Mouse (Mus musculus): ENCODE data around the gene Cdkal1.

Cdkal1 gene

GRCm38 (mm10) chr13:29190548-29190947, 664.9 kb downstream of the Cdkal1 start:
- DNase-seq (ENCODE audit: low spot score in 2 of 2): no peak

GRCm38 (mm10) chr13:29186748-29187147, 668.7 kb downstream of the Cdkal1 start:
- no peak for DNase-seq (ENCODE audit: low spot score in 2 of 2)

GRCm38 (mm10) chr13:29185545-29185944, 669.9 kb downstream of the Cdkal1 start:
- DNase-seq (ENCODE audit: low spot score in 2 of 2): no peak

GRCm38 (mm10) chr13:29184545-29184944, 670.9 kb downstream of the Cdkal1 start:
- no peak for DNase-seq (ENCODE audit: low spot score in 2 of 2)

GRCm38 (mm10) chr13:29179861-29180260, 675.6 kb downstream of the Cdkal1 start:
- no peak for DNase-seq (ENCODE audit: low spot score in 2 of 2)

GRCm38 (mm10) chr13:29179260-29179659, 676.2 kb downstream of the Cdkal1 start:
- DNase-seq (ENCODE audit: low spot score in 2 of 2): no peak

GRCm38 (mm10) chr13:29177889-29178486, 677.5 kb downstream of the Cdkal1 start:
- no peak for DNase-seq (ENCODE audit: low spot score in 2 of 2)

- no peak for DNase-seq (ENCODE audit: low spot score in 2 of 2)
Observed at GRCm38 (mm10) chr13:29169356-29169755, 686.1 kb downstream of the Cdkal1 start.

GRCm38 (mm10) chr13:29164845-29165524, 690.5 kb downstream of the Cdkal1 start:
- no peak for DNase-seq (ENCODE audit: low spot score in 2 of 2)

GRCm38 (mm10) chr13:29162867-29163514, 692.5 kb downstream of the Cdkal1 start:
- no peak for DNase-seq (ENCODE audit: low spot score in 2 of 2)

- DNase-seq (ENCODE audit: low spot score in 2 of 2): no peak
Observed at GRCm38 (mm10) chr13:29162444-29162843, 693.0 kb downstream of the Cdkal1 start.

- DNase-seq (ENCODE audit: low spot score in 2 of 2): no peak
Observed at GRCm38 (mm10) chr13:29161436-29161835, 694.0 kb downstream of the Cdkal1 start.

- no peak for DNase-seq (ENCODE audit: low spot score in 2 of 2)
Observed at GRCm38 (mm10) chr13:29156703-29157102, 698.8 kb downstream of the Cdkal1 start.

- no peak for DNase-seq (ENCODE audit: low spot score in 2 of 2)
Observed at GRCm38 (mm10) chr13:29155297-29155696, 700.2 kb downstream of the Cdkal1 start.

GRCm38 (mm10) chr13:29150120-29150519, 705.4 kb downstream of the Cdkal1 start:
- DNase-seq (ENCODE audit: low spot score in 2 of 2): no peak

GRCm38 (mm10) chr13:29149404-29149803, 706.1 kb downstream of the Cdkal1 start:
- no peak for DNase-seq (ENCODE audit: low spot score in 2 of 2)

GRCm38 (mm10) chr13:29148616-29149015, 706.9 kb downstream of the Cdkal1 start:
- DNase-seq (ENCODE audit: low spot score in 2 of 2): no peak
